Mouse (Mus musculus): Measurements from ENCODE around the gene Tomm70a. TPM values are rescaled to one million over a fixed set of nuclear protein-coding genes. Genes with fewer than 3 reads are reported as not detected.

Tomm70a gene
- polyA plus RNA-seq (2015; fragmentation: Nextera tagmentation; extraction: Ambion mirVana), result 35.1 and 37.4 TPM in 2 replicates

DNA sequence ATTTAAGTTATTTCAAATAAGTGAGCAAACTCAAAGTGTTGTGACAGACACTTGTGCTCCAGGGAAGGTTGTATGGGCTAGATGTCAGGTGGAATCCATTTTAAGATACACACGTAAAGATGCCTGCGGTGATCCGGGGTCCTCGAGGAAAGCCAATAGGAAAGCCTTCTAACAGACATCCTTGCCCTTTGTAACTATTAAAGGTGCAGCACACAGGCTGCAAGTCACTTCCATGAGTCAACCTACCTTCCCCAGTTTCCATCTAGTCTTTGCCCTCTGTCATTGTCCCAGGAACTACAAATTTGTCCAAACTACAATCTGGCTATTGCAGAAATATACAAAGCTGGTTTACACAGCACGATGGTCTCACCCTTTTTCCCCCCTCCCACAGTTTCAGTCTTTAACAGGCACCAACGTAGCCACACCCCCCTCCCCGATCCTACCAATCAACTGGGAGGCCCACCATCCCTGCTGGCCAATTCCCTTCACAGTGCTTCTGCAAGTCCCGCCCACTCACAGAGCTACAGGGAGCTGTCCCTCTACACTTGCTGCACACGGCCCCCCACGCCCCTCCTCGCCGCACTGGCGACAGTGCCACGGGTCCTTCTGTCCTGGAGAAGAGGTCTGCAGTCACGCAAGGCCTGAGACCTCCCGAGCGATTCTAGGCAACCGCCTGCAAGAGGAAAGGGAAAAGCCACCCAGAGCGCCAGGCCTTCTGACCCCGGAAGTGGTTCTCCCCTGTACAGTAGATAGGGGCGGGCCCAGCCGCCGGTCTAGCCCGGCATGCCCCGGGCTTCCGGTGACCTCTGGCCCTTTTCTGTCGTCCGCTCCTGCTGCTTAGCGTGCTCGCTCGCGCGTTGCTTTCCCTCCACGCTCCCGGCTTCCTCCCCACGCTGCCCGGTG lies at the start of gene Tomm70a:
Gene Tomm70a, plus strand, starts transcription at position 791 of the 903 bp plus-strand sequence.
- Histone ChIP-seq H3K4me2 (replicated peaks) (peak within 1 kb of the TSS; percentile 68), H3K4me3 (replicated peaks) (peak within 1 kb of the TSS; percentile 100), H3K27me3 (no peaks in the 10 kb centered on the region), H3K4me1 (peaks cover 15% of the 10 kb centered on the region), H3K9me3 (replicated peaks) (no peaks in the 10 kb centered on the region), H3K27ac (replicated peaks) (peak within 1 kb of the TSS; percentile 93), H3K36me3 (no peaks in the 10 kb centered on the region), H3K9ac (peak within 1 kb of the TSS; percentile 95)
- WGBS, result under 1% methylated on average over 37 of the region's 37 CpGs
- ATAC-seq (ENCODE audit: insufficient number of reproducible peaks, low FRiP score, low TSS enrichment, low read depth), result peak; percentile 99

DNA sequence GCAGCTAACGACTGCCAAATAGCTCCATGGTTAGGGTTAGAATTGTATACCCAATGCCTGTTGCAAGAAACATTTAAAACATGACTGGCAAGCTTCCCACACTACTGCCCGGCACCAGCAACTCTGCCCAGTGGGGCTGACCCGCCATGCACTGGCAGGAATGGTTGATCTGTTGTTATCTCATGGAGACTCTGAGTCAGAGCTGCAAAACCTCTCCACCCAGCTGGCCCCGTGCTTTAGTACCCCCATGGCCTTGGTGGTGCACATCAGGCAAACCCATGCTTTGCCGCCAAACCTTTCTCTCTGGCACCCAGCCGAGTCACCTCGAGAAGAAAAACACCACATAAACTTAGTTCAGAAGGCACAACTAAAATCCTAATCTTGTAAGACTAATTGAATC lies 45.5 kb upstream of the Tomm70a start:
- no peak for ATAC-seq (ENCODE audit: insufficient number of reproducible peaks, low FRiP score, low TSS enrichment, low read depth)
- no peaks in the 10 kb centered on the region for H3K27me3 ChIP-seq

DNA sequence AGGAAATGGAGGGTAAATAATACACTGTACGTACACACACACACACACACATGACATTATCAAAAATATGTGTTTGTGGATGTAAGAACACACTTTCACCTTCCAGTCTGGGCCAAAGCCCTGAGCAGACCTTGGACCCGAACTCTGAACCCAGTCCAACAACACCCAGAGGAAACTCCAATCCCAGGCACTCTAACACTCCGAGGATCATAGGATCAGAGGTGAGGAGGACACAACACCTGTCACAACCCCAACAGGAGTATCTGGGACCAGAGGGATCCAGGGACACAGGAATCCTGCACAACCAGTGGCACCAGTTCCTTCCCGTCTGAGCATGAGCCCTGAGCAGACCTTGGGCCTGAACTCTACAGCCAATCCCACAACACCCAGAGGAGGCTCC lies 41.9 kb upstream of the Tomm70a start:
- Histone ChIP-seq H3K36me3 (no peaks in the 10 kb centered on the region), H3K4me1 (no peaks in the 10 kb centered on the region), H3K9ac (no peak overlapping the region), H3K27ac (replicated peaks) (no peak overlapping the region), H3K9me3 (replicated peaks) (no peaks in the 10 kb centered on the region), H3K4me2 (replicated peaks) (no peak overlapping the region), H3K27me3 (no peaks in the 10 kb centered on the region), H3K4me3 (replicated peaks) (no peak overlapping the region)
- no peak for ATAC-seq (ENCODE audit: insufficient number of reproducible peaks, low FRiP score, low TSS enrichment, low read depth)
- 72% methylated on average over 4 of the region's 4 CpGs for WGBS

More for the DNA sequence above, 45.5 kb upstream of the Tomm70a start:
- no peaks in the 10 kb centered on the region for H3K9me3 ChIP-seq (replicated peaks)
- H3K4me3 ChIP-seq (replicated peaks), result no peak overlapping the region
- no peaks in the 10 kb centered on the region for H3K4me1 ChIP-seq
- 73% methylated on average over 7 of the region's 7 CpGs for WGBS
- H3K9ac ChIP-seq, result no peak overlapping the region
- no peak overlapping the region for H3K4me2 ChIP-seq (replicated peaks)
- H3K27ac ChIP-seq (replicated peaks), result no peak overlapping the region
- no peaks in the 10 kb centered on the region for H3K36me3 ChIP-seq

DNA sequence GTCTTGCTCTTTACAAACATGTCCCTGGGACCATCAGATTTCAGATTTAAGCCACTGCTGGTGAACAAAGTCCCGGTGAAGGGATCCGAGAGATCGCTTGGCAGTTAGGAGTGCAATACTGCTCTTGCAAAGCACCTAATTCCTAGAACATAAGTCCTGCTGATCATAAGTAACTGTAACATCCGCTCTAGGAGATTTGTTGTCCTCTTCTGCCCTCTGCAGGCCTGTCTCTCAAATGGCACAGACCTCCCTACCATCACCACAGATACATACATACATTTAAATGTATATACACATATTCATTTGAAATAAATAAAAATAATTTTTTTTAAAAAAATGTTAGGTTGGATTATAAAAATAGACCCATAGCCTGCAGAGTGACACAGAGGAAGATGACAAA lies 29.0 kb upstream of the Tomm70a start:
- 36% methylated on average over 4 of the region's 4 CpGs for WGBS
- no peak overlapping the region for H3K4me2 ChIP-seq (replicated peaks)

DNA sequence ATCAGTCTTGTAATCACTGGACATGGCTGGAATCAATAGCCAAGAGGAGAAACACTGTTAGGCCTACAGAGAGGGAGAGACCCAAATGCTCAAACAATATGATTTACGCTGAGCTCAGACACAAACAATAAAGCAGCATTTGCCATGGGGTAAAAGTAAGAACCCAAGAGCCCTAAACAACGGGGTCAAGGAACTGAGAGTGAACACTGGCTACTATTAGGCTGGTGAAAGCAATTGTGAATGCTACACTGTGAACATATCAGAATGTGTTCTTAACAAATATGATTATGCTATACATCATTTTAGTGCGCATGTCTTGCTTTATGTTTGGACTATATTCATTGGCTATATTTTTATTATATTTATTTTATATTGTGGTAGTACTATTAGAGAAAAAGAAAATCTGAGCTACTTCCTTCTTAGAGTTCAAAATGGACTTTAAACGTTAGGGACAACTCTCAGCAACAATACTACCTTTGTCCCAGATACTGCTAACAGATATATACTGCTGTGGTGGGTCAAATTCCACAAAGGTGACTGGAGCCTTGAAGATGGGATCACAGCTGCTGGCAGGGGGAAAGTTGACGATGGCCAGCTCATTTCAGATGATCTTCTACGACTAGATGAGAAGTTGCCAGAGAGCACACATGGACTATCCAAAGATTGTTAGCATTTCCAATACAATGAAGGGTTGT lies 28.4 kb upstream of the Tomm70a start:
- no peak overlapping the region for H3K4me2 ChIP-seq (replicated peaks)
- no peaks in the 10 kb centered on the region for H3K4me1 ChIP-seq
- H3K36me3 ChIP-seq, result no peaks in the 10 kb centered on the region
- H3K27me3 ChIP-seq, result no peaks in the 10 kb centered on the region; the same call in 1 of the 2 replicates
- no peak for ATAC-seq (ENCODE audit: insufficient number of reproducible peaks, low FRiP score, low TSS enrichment, low read depth)
- H3K9me3 ChIP-seq (replicated peaks), result no peaks in the 10 kb centered on the region
- WGBS, result 62% methylated on average over 6 of the region's 6 CpGs
- no peak overlapping the region for H3K27ac ChIP-seq (replicated peaks)
- H3K9ac ChIP-seq, result no peak overlapping the region
- H3K4me3 ChIP-seq (replicated peaks), result no peak overlapping the region

More for the DNA sequence above, 29.0 kb upstream of the Tomm70a start:
- Histone ChIP-seq H3K9ac (no peak overlapping the region), H3K9me3 (replicated peaks) (no peaks in the 10 kb centered on the region), H3K27ac (replicated peaks) (no peak overlapping the region), H3K27me3 (no peaks in the 10 kb centered on the region; the same call in 1 of the 2 replicates), H3K36me3 (no peaks in the 10 kb centered on the region), H3K4me3 (replicated peaks) (no peak overlapping the region), H3K4me1 (no peaks in the 10 kb centered on the region)
- ATAC-seq (ENCODE audit: insufficient number of reproducible peaks, low FRiP score, low TSS enrichment, low read depth), result no peak

DNA sequence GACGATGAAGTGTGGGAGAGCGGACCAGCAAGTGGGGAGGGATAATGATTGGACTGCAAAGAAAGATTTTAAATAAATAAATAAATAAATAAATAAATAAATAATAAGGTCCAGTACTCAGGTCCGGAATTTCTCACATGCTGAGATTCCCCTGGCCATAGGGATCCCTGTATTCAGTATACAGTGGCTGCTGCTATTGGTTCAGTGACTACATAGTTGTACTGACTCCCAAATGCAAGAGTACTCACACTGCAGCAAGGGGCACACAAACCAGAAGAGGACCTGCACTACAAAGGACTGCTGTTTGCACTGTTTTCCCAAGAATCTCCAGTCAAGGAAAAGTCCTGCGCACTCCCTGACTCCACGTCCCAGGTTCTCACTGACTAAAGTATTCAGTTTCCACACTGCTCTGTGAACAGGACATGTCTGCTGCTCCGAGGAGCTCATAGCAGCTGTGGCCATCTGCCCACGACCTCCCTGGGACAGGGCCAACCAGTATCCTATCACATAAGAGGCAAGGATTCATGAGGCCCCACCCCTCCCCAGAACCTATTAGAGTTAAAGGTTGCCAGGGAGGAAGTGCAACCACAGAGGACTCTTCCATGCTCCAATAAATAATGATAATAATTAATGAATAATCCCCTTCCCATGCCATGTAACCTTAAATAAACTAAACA lies 22.9 kb upstream of the Tomm70a start:
- Histone ChIP-seq H3K4me1 (no peaks in the 10 kb centered on the region), H3K9me3 (replicated peaks) (no peaks in the 10 kb centered on the region), H3K4me2 (replicated peaks) (no peak overlapping the region), H3K9ac (no peak overlapping the region), H3K27me3 (no peaks in the 10 kb centered on the region; the same call in 1 of the 2 replicates), H3K4me3 (replicated peaks) (no peak overlapping the region), H3K27ac (replicated peaks) (no peak overlapping the region), H3K36me3 (no peaks in the 10 kb centered on the region)
- ATAC-seq (ENCODE audit: insufficient number of reproducible peaks, low FRiP score, low TSS enrichment, low read depth), result no peak
- 63% methylated on average over 7 of the region's 7 CpGs for WGBS

DNA sequence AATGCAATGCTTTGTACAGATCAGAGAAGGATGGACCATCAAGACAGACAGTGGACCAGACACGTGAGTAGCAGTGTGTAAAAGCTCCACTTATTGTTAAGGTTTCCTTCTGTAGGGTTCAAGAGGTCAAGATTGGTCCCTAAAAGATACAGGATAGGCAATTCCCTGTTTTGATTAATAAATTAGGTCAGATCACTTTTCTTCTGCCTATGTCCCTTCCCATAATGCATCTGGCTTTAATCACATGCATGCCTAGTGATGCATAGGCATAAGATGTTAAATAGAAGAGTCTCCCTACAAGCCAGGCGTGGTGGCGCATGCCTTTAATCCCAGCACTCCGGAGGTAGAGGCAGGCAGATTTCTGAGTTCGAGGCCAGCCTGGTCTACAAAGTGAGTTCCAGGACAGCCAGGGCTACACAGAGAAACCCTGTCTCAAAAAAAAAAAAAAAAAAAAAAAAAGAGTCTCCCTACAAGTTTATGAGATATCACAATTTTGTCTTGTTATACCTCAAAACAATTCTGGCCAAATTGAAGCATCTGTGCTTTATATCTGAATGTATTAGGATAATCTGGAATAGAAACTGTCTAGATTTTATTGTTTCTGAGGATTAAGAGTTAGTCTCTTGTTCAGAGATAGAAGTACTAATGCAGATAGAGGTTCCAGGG lies 21.8 kb upstream of the Tomm70a start:
- H3K27me3 ChIP-seq, result no peaks in the 10 kb centered on the region
- H3K4me2 ChIP-seq (replicated peaks), result no peak overlapping the region
- no peak overlapping the region for H3K27ac ChIP-seq (replicated peaks)
- H3K4me1 ChIP-seq, result no peaks in the 10 kb centered on the region
- H3K9me3 ChIP-seq (replicated peaks), result no peaks in the 10 kb centered on the region
- no peaks in the 10 kb centered on the region for H3K36me3 ChIP-seq
- ATAC-seq (ENCODE audit: insufficient number of reproducible peaks, low FRiP score, low TSS enrichment, low read depth), result no peak
- H3K4me3 ChIP-seq (replicated peaks), result no peak overlapping the region
- WGBS, result 65% methylated on average over 5 of the region's 5 CpGs
- H3K9ac ChIP-seq, result no peak overlapping the region

DNA sequence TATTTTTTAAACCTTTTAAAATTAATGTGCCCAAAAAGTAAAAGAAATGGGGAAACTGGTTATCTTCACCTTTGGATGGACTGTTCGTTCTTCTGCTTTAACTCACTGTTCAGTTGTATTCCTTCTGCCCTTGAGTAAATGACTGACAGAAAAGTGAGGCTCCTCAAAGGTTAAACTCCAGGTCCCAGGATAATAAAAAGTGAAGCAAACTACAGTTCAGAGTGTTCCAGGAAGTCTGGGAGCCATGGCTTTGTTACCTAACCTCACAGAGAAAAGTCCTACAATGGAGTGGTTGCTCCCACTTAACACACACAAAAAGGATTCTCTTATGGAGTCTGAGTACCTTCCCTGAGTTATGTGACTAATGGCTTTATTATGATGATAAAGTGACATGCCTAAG lies 20.3 kb upstream of the Tomm70a start:
- Histone ChIP-seq H3K36me3 (no peaks in the 10 kb centered on the region), H3K4me3 (replicated peaks) (no peak overlapping the region), H3K9ac (no peak overlapping the region), H3K4me1 (no peaks in the 10 kb centered on the region), H3K27ac (replicated peaks) (no peak overlapping the region), H3K27me3 (no peaks in the 10 kb centered on the region), H3K9me3 (replicated peaks) (no peaks in the 10 kb centered on the region), H3K4me2 (replicated peaks) (no peak overlapping the region)
- no peak for ATAC-seq (ENCODE audit: insufficient number of reproducible peaks, low FRiP score, low TSS enrichment, low read depth)
- WGBS, result 88% methylated on average over 1 of the region's 1 CpGs

DNA sequence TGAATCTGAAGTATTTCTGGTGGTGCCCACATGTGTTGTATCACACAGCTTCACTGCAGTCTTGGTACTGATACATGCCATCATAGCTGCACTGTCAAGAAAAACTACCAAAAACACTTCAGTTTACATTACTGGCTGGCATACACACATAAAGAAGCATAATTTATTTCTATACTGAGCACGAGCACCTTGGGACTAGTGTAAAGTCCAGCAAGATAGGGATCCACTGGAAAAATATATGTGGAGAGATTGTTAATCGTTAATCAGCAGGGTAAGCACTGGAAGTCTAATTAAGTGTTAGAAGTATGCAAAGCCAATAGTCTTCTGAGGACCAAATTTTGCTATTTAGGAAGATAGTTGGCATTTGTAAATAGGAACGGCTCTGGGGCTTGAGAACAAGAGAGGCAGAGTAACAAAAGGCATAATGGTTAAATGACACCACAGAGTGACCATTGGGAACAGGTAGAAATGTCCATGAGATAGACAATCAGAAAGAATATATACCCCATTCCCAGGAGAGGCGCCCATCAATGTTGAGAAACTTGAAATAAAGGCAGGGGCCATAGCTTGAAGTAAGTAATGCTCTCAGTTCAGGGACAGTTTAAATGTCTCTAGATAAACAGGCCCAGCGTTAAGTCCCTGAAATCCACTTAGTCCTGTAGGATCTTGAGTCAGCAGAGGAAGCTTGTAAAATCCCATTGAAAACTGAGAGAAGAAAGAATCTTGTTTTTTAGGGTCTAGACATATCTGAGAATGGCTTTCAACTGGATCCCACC lies 15.1 kb upstream of the Tomm70a start:
- Histone ChIP-seq H3K4me2 (replicated peaks) (no peak overlapping the region), H3K36me3 (no peaks in the 10 kb centered on the region), H3K9ac (no peak overlapping the region), H3K27me3 (no peaks in the 10 kb centered on the region), H3K4me1 (no peaks in the 10 kb centered on the region), H3K27ac (replicated peaks) (no peak overlapping the region), H3K9me3 (replicated peaks) (no peaks in the 10 kb centered on the region), H3K4me3 (replicated peaks) (no peak overlapping the region)
- 74% methylated on average over 5 of the region's 5 CpGs for WGBS
- ATAC-seq (ENCODE audit: insufficient number of reproducible peaks, low FRiP score, low TSS enrichment, low read depth), result no peak

DNA sequence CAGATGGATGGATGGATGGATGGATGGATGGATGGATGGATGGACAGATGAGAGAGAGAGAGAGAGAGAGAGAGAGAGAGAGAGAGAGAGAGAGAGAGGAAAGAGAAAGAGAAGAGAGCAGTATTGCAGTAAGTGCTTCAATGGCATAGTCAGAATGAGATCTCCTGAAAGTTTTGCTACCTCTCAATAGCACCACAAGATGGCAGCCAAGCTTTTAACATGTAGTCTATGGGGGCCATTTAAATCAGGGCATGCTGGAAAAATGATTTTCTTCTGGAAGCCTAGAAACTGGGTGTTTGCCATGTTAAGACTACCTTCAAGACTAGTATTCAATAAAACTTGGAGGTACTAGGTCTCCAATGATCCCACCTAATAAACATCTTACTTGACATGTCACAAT lies 5.4 kb upstream of the Tomm70a start:
- Histone ChIP-seq H3K9me3 (replicated peaks) (no peaks in the 10 kb centered on the region), H3K4me2 (replicated peaks) (no peak overlapping the region), H3K27ac (replicated peaks) (no peak overlapping the region), H3K4me1 (no peaks in the 10 kb centered on the region), H3K4me3 (replicated peaks) (no peak overlapping the region), H3K36me3 (no peaks in the 10 kb centered on the region), H3K9ac (no peak overlapping the region), H3K27me3 (no peaks in the 10 kb centered on the region)
- no peak for ATAC-seq (ENCODE audit: insufficient number of reproducible peaks, low FRiP score, low TSS enrichment, low read depth)

Data from embryonic facial prominence, embryonic 15.5 days (tissue).